Mouse (Mus musculus) A20 (cell line): ENCODE measurements around the gene Bscl2.

Experiments
- DNase-seq: peaks from one replicate; pipeline ENCODE4 v3.0.0-alpha.2; 2011; ENCODE audit warnings: low read depth, low spot score

Gene Bscl2

DNA sequence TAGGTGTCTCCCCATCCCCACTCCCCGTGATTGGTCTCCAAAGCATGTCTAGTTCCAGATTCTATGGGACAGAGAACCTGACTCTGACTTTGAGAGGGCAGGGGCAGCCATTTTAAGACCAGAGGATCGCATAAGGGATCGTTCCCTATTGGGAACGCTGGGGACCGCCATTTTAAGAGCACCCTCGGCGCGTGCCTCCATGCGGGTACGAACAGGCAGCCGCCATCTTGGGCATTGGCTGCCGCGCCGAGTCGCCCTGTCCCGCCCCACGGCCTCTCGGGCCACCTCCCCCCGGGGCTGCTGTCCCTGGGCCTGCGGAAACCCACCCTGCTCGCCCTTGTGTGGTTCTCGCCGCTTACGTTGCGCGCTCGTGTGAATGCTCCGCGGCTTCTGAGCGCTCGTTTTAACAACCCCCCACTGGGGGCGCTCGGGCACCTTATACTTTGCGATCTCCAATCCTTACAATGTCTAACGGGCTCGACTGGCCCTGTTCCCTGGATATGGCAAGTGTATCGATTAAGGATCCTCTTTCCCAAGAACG lies at the start of gene Bscl2:
Gene Bscl2, plus strand, starts transcription at position 217 of the 541 bp plus-strand sequence.
- peak; percentile 92 for DNase-seq

DNA sequence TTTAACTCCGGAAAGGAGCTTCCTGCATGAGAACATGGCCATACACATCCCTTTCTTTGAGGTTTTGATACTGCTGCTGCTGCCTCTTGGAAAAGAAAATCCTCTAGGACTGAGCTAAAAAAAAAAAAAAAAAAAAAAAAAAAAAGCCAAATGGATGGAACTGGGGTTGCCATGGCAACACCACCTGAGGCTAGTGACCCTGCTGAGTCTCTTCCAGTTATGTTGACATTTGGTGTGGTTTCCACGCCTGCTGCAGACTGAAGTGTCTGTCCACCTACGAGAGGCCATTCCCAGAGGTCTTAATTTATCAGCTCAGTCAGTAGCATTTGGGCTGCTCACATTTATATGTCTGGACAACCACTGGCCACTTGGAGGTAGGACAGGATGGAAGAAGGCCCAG lies 48.7 kb upstream of the Bscl2 start:
- no peak for DNase-seq

- no peak for DNase-seq
These were observed 48.1 kb upstream of the Bscl2 start for GRCm38 (mm10) chr19:8789171-8789570.

- DNase-seq = no peak
These were observed 47.1 kb upstream of the Bscl2 start for GRCm38 (mm10) chr19:8790171-8790570.

DNA sequence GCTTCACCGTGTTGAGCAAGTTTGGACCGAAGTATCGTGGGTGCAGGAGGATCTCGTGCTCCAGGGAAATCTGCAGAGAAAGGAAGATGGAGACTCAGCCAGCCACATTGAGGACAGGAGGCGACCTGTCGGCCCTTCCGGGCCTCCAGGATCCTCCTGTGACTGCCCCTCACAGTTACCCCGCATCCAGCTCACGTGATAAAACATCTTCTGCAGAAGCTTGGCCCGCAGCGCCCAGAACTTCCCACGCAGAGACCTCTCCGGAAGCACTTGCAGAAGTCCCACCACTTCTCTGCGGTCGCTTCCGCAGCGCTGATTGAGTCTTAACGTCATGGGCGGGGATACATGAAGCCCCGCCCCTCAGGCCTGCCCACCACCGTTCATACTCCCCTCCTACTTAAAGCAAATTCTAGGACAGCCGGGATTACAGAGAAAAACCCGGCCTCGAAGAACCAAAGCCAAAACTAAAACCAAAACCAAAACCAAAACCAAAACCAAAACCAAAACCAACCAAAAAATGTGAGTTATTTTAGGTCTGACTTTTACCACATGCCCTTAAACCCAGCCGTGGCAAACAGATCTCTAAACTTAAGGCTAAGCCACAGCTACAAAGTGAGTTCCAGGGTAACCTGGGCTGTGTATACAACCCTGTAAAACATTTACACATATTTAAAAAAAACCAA lies 38.9 kb upstream of the Bscl2 start, which contains the start of gene Polr2g:
Gene Polr2g, minus strand, starts transcription at position 314 of the 683 bp plus-strand sequence.
- DNase-seq = peak; percentile 95

- DNase-seq = peak; percentile 21
These were observed 38.3 kb upstream of the Bscl2 start for GRCm38 (mm10) chr19:8798947-8799315.

GRCm38 (mm10) chr19:8802130-8802821 lies 35.0 kb upstream of the Bscl2 start, which contains the start of gene Zbtb3:
Gene Zbtb3, plus strand, starts transcription at chr19:8802555.
- DNase-seq = peak; percentile 98

DNA sequence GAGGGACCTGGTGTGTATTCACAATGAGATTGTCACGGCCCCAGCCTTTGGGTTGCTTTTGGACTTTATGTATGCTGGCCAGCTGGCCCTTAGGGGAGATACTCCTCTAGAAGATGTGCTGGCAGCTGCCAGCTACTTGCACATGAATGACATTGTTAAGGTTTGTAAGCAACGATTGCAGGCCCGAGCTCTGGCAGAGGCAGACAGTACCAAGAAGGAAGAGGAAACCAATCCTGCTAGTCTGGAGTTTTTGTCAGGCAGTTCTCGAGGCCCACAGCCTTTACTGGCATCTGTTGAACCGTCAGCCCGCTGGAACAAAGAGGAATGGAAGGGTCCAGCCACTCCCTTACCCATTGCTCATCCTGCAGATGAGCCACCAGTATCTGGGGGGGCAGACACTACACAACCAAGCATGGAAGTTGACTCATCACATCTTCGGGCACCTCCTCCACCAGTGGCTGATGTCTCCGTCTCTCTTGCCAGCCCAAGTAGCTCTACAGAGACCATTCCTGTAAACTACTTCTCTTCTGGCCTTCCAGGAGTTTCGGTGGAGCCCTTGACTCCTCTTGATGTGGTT lies 34.0 kb upstream of the Bscl2 start:
- DNase-seq = no peak

DNA sequence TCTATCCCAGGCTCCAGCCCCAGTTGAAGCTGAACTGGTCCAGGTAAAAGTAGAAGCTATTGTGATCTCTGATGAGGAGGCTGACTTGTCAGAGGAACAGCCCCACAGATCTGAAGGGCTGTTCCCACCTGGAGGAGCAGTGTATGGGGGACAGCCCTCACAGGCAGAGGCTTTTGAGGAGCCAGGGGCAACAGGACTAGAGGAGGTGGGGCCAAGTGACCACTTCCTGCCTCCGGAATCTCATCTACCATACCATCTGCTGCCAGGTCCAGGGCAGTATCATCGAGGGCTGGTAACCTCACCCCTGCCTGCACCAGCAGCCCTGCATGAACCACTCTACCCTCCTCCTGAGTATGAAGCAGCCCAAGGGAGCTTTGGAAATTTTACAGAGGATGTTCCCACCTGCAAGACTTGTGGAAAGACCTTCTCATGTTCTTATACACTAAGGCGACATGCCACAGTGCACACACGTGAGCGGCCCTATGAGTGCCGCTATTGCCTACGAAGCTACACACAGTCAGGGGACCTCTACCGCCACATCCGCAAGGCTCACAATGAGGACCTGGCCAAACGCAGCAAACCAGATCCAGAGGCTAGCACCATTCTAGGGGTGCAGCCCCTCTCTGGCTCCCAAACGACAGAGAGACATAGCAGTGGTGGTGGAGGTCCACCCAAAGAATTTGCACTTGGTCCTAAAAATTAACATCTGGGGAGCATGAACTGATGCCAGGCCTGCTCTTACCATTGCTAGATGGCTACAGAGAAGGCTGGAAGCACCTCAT lies 33.2 kb upstream of the Bscl2 start:
- DNase-seq = no peak

GRCm38 (mm10) chr19:8806810-8807209 lies 30.5 kb upstream of the Bscl2 start:
- peak; percentile 82 for DNase-seq

- no peak for DNase-seq
These were observed 21.5 kb upstream of the Bscl2 start for GRCm38 (mm10) chr19:8815812-8816211.

DNA sequence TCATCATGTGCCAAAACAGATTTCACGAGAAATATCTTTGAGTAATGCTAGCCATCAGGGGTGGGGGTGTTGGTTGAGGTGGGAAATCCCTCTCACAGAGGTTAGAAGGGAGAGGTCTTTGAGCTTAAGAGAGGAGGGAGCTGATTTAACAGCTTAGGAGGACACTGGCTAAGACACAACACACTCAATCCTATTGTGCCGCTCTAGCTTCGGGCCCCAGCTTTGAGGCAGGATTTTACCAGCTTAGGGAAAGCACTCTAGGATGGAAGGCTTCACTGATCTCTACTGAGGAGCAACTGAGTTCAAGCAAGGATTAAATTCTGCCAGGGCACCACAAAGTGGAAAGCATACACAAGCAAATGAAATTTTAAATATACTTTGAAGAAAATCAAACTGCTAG lies 20.3 kb upstream of the Bscl2 start:
- DNase-seq = no peak

DNA sequence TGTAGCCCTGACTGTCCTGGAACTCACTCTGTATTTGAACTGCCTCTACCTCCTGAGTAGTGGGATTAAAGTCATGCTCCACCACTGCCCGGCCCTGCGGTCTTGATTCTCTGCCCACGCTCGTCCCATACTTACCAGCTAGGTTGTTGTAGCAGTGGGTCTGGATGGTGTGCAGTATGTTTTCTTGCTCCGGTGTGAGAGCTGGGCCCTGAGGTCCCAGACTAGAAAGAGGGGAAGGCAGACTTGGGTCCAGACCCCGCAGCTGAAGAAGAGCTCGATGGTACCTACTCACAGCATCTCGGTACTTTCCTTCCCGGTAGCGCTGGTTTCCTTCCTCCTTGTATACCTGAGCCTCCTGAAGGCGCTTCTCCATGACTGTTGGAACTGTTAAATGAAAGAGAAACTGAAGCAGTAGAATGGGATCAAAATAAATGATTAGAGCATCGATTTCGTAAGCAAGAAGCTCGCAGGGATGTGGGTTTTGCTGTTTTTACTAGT lies 18.9 kb upstream of the Bscl2 start:
- peak; percentile 54 for DNase-seq

GRCm38 (mm10) chr19:8818801-8819595 lies 18.3 kb upstream of the Bscl2 start, which contains the start of gene Ttc9c:
Gene Ttc9c, minus strand, starts transcription at chr19:8819333.
- DNase-seq = peak; percentile 98

DNA sequence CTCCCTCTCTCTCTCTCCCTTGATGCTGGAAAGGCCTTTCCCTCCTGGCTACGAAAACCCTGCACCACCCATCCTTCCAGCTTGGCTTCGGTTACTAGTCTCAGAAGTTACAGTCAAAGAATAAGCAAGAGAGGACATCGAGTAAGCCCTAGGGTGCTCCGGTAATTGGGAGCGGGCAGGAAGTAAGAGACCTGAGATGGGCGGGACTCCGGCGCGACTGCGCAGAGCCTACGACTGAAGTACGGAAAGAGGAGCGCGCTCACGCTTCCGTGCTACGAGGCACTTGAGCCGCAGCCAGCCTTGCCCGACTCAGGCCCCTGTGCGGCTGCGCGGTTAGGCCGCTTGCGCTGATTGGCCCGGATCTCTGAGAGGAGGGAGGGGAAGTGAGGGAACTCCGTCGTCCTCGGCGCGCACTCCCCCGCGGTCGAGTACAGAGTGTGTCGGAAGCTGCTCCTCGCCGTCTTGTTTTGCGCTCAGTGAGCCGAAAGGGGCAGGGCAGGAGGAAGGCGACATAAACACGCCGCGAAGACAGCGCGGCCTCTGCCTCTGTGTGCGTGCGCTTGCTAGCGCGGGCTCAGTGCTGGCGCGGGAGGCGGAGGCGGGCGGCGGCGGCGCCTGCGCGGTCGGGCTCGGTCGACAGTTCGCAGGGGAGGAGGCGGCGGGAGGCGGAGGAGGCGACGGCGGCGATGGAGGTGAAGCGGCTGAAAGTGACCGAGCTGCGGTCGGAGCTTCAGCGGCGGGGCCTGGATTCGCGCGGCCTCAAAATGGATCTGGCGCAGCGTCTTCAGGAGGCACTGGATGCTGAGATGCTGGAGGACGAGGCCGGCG lies 17.5 kb upstream of the Bscl2 start, which contains the start of gene Hnrnpul2:
Gene Hnrnpul2, plus strand, starts transcription at position 415 of the 828 bp plus-strand sequence.
- peak; percentile 100 for DNase-seq

GRCm38 (mm10) chr19:8820424-8820956 lies 16.8 kb upstream of the Bscl2 start:
- DNase-seq = no peak

- peak; percentile 26 for DNase-seq
These were observed 16.1 kb upstream of the Bscl2 start for GRCm38 (mm10) chr19:8821146-8821545.

GRCm38 (mm10) chr19:8822696-8823095 lies 14.6 kb upstream of the Bscl2 start:
- no peak for DNase-seq

DNA sequence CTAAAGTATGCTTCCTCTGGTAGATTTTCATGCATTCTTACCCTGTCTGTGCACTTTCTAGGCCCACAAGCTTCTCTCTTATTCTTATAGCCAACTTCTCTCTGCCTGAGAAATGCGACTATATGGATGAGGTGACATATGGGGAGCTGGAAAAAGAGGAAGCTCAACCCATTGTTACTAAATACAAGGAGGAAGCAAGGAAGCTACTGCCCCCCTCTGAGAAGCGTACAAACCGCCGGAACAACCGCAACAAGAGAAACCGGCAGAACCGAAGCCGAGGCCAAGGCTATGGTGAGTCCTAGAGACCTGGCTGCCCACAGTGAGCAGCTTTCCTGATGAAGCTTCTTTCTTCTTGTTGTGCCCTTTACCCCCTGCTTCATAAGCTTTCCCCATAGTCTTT lies 7.6 kb upstream of the Bscl2 start, which contains the start of gene AC129217.1:
Gene AC129217.1, plus strand, starts transcription at position 114 of the 400 bp plus-strand sequence.
- DNase-seq = no peak
